Mouse (Mus musculus) erythroblast, embryonic 14.5 days (primary cell): Measurements from ENCODE around the gene Vti1a.

Source experiments
- GATA1 ChIP-seq: IDR thresholded peaks from 2 replicates; pipeline ENCODE4 v1.6.1; 2012; ENCODE audit warnings: low read length, inconsistent platforms, mixed read lengths
- TAL1 ChIP-seq: IDR thresholded peaks from 3 replicates; pipeline ENCODE4 v1.6.1; 2012; ENCODE audit warnings: low read length, inconsistent platforms, mixed read lengths

- TF ChIP-seq GATA1 (no peak), TAL1 (no peak)
Observed at GRCm38 (mm10) chr19:55548206-55548605, 232.1 kb downstream of the Vti1a start.
